Mouse (Mus musculus) hindbrain, embryonic 15.5 days (tissue): ENCODE data around the gene Trmu. TPM values are rescaled to one million over a fixed set of nuclear protein-coding genes. Genes with fewer than 3 reads are reported as not detected.
"Not testable (repeated sequence)": the region's sequence is repeated elsewhere in the genome, so short reads cannot be mapped to it uniquely, and the experiment has no call there.

ENCODE experiments used
- ATAC-seq: fragments of 200-750 bp; cut with Nextera tagmentation; 2 replicates; pipeline ENCODE4 v1.8.0; 2017; ENCODE audit warnings: low read depth, moderate number of reproducible peaks, moderate TSS enrichment; ENCODE audit not compliant: low FRiP score
- H3K27ac ChIP-seq: fragments of 300-500 bp; sonication (generic); replicated peaks from 2 replicates; pipeline ENCODE4 v1.5.1; 2015; ENCODE audit warnings: mild to moderate bottlenecking, inconsistent platforms
- H3K27me3 ChIP-seq: fragments of 300-500 bp; sonication (generic); 2 replicates; pipeline ENCODE4 v1.6.1; 2015; ENCODE audit warnings: control low read depth, inconsistent platforms
- H3K36me3 ChIP-seq: fragments of 300-500 bp; sonication (generic); 2 replicates; pipeline ENCODE4 v1.6.1; 2015; ENCODE audit warnings: control low read depth, inconsistent platforms
- H3K4me1 ChIP-seq: fragments of 300-500 bp; sonication (generic); replicated peaks from 2 replicates; pipeline ENCODE4 v1.6.1; 2015; ENCODE audit warnings: control low read depth, inconsistent platforms
- H3K4me2 ChIP-seq: fragments of 300-500 bp; sonication (generic); 2 replicates; pipeline ENCODE4 v1.6.1; 2015; ENCODE audit warnings: moderate library complexity, mild to moderate bottlenecking, inconsistent platforms
- H3K4me3 ChIP-seq: fragments of 300-500 bp; sonication (generic); 2 replicates; pipeline ENCODE4 v1.5.1; 2015; ENCODE audit warnings: mild to moderate bottlenecking, inconsistent platforms
- H3K9ac ChIP-seq: fragments of 300-500 bp; sonication (generic); 2 replicates; pipeline ENCODE4 v1.6.1; 2015; ENCODE audit warnings: inconsistent platforms
- H3K9me3 ChIP-seq: fragments of 300-500 bp; sonication (generic); 2 replicates; pipeline ENCODE4 v1.6.1; 2016; ENCODE audit warnings: control low read depth, inconsistent platforms
- WGBS: fragments of 180-500 bp; shearing (Covaris S2); methylation state at CpG from one replicate; pipeline ENCODE4 v1.1.7; 2015; 5-methylcytosine and 5-hydroxymethylcytosine counted together
- polyA plus RNA-seq: library from polyadenylated mRNA; unstranded; fragments of >200 nt; fragmentation: Nextera tagmentation; extraction: Ambion mirVana; gene quantifications from 2 replicates; pipeline ENCODE4 v1.2.1, GENCODE M21; 2015

Trmu gene
- polyA plus RNA-seq, 1 experiment from 2014 or later: 50.8 TPM

DNA sequence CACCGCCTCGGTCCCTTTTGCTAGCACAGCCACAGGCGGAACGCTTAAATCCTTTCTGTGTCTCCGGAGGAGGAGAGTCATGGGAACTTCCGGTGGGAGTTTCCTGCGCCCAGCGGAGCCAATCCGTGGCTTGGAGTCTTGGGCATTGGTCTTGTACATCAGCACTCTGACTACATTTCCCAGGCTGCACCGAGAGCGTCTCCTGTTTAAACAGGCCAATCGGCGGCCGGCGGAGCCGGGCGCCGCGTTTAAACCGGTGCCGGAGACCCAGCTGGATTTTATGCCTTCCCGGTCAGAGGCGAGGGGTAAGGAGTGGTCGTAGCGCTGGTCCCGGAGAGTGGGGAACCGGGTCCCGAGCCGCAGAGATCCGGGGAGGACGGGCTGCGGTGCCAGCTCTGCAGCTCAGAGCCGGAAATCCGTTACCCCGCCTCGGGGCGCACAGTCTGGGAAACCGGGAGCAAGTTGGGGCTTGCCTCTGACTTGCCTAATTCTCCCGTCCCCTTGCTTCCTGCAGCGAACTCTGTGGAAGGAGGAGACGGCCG lies 19.6 kb upstream of the Trmu start, which contains the start of gene Gtse1:
Gene Gtse1, plus strand, starts transcription at position 256 of the 542 bp plus-strand sequence.
- H3K4me2 ChIP-seq: peak within 1 kb of the TSS; percentile 85
- under 1% methylated on average over 42 of the region's 42 CpGs for WGBS
- ATAC-seq: peak; percentile 99
- H3K9me3 ChIP-seq: no peaks in the 10 kb centered on the region
- peak within 1 kb of the TSS; percentile 55 for H3K4me3 ChIP-seq
- H3K36me3 ChIP-seq: no peaks in the 10 kb centered on the region
- H3K27me3 ChIP-seq: no peaks in the 10 kb centered on the region
- H3K4me1 ChIP-seq: peaks cover 25% of the 10 kb centered on the region
- peak within 1 kb of the TSS; percentile 85 for H3K9ac ChIP-seq
- H3K27ac ChIP-seq: peak within 1 kb of the TSS; percentile 83

- H3K9me3 ChIP-seq, H3K4me1 ChIP-seq, H3K4me3 ChIP-seq, H3K36me3 ChIP-seq, ATAC-seq, H3K27me3 ChIP-seq, H3K27ac ChIP-seq, H3K4me2 ChIP-seq, H3K9ac ChIP-seq: not testable (repeated sequence)
- 91% methylated on average over 7 of the region's 7 CpGs for WGBS
Observed at GRCm38 (mm10) chr15:85865913-85866312, 13.2 kb upstream of the Trmu start.

- Histone ChIP-seq H3K4me2 (no peak overlapping the region), H3K27me3 (no peaks in the 10 kb centered on the region), H3K36me3 (no peaks in the 10 kb centered on the region), H3K4me3 (no peak overlapping the region), H3K9me3 (no peaks in the 10 kb centered on the region), H3K4me1 (no peaks in the 10 kb centered on the region), H3K27ac (no peak overlapping the region), H3K9ac (no peak overlapping the region)
- ATAC-seq: no peak
- WGBS: 49% methylated on average over 6 of the region's 6 CpGs
Observed at GRCm38 (mm10) chr15:85867696-85868095, 11.4 kb upstream of the Trmu start.

- no peaks in the 10 kb centered on the region for H3K36me3 ChIP-seq
- H3K9ac ChIP-seq: no peak overlapping the region
- no peaks in the 10 kb centered on the region for H3K27me3 ChIP-seq
- H3K4me3 ChIP-seq: no peak overlapping the region
- H3K27ac ChIP-seq: no peak overlapping the region
- no peak for ATAC-seq
- H3K4me1 ChIP-seq: peaks cover 23% of the 10 kb centered on the region
- 92% methylated on average over 7 of the region's 7 CpGs for WGBS
- no peaks in the 10 kb centered on the region for H3K9me3 ChIP-seq
- H3K4me2 ChIP-seq: no peak overlapping the region
Observed at GRCm38 (mm10) chr15:85877336-85877735, 1.8 kb upstream of the Trmu start.

GRCm38 (mm10) chr15:85879498-85879895 lies 385 bp downstream of the Trmu start:
- Histone ChIP-seq H3K36me3 (peaks cover 12% of the 10 kb centered on the region), H3K9ac (peak overlapping the region; percentile 67), H3K27ac (peak overlapping the region; percentile 82), H3K4me1 (peaks cover 23% of the 10 kb centered on the region), H3K27me3 (no peaks in the 10 kb centered on the region), H3K9me3 (no peaks in the 10 kb centered on the region), H3K4me3 (peak overlapping the region; percentile 57), H3K4me2 (peak overlapping the region; percentile 92)
- ATAC-seq: no peak
- 1% methylated on average over 18 of the region's 18 CpGs for WGBS

GRCm38 (mm10) chr15:85885606-85886005 lies 6.5 kb downstream of the Trmu start:
- Histone ChIP-seq H3K36me3 (peaks cover 39% of the 10 kb centered on the region), H3K9ac (no peak overlapping the region), H3K27ac (no peak overlapping the region), H3K4me3 (no peak overlapping the region), H3K4me1 (peaks cover 4% of the 10 kb centered on the region), H3K9me3 (no peaks in the 10 kb centered on the region), H3K4me2 (no peak overlapping the region), H3K27me3 (no peaks in the 10 kb centered on the region)
- 92% methylated on average over 5 of the region's 5 CpGs for WGBS
- no peak for ATAC-seq

DNA sequence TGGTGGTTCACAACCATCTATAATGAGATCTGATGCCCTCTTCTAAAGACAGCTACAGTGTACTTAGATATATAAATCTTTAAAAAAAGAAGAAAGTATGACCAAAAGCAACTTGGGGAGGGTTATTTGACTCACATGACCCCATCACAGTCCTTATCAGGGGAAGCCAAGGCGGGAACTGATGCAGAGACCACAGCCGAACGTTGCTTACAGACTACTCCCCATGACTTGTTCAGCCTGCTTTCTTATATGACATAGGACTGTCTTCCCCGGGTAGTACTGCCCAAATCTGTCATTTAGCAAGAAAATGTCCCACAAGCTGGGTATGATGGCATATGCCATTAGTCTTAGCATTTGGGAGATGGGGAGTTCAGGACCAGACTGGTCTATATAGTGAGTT lies 10.1 kb downstream of the Trmu start:
- H3K27me3 ChIP-seq: no peaks in the 10 kb centered on the region
- peaks cover 23% of the 10 kb centered on the region for H3K4me1 ChIP-seq
- peaks cover 45% of the 10 kb centered on the region for H3K36me3 ChIP-seq
- H3K27ac ChIP-seq: no peak overlapping the region
- no peak overlapping the region for H3K9ac ChIP-seq
- H3K4me2 ChIP-seq: no peak overlapping the region
- WGBS: 96% methylated on average over 4 of the region's 4 CpGs
- H3K4me3 ChIP-seq: no peak overlapping the region
- H3K9me3 ChIP-seq: no peaks in the 10 kb centered on the region
- ATAC-seq: no peak

- no peak overlapping the region for H3K9ac ChIP-seq
- H3K4me3 ChIP-seq: no peak overlapping the region
- no peaks in the 10 kb centered on the region for H3K9me3 ChIP-seq
- peaks cover 37% of the 10 kb centered on the region for H3K36me3 ChIP-seq
- peak overlapping the region; percentile 50 for H3K27ac ChIP-seq
- 44% methylated on average over 10 of the region's 10 CpGs for WGBS
- H3K4me1 ChIP-seq: peaks cover 23% of the 10 kb centered on the region
- no peaks in the 10 kb centered on the region for H3K27me3 ChIP-seq
- ATAC-seq: no peak
- H3K4me2 ChIP-seq: no peak overlapping the region
Observed at GRCm38 (mm10) chr15:85891971-85892370, 12.9 kb downstream of the Trmu start.

GRCm38 (mm10) chr15:85892498-85893118 lies 13.5 kb downstream of the Trmu start:
- Histone ChIP-seq H3K27me3 (no peaks in the 10 kb centered on the region), H3K4me1 (peaks cover 23% of the 10 kb centered on the region), H3K9me3 (no peaks in the 10 kb centered on the region), H3K36me3 (peaks cover 41% of the 10 kb centered on the region), H3K27ac (peak overlapping the region; percentile 74), H3K9ac (no peak overlapping the region), H3K4me2 (no peak overlapping the region), H3K4me3 (no peak overlapping the region)
- ATAC-seq: peak; percentile 89
- WGBS: 31% methylated on average over 13 of the region's 13 CpGs

DNA sequence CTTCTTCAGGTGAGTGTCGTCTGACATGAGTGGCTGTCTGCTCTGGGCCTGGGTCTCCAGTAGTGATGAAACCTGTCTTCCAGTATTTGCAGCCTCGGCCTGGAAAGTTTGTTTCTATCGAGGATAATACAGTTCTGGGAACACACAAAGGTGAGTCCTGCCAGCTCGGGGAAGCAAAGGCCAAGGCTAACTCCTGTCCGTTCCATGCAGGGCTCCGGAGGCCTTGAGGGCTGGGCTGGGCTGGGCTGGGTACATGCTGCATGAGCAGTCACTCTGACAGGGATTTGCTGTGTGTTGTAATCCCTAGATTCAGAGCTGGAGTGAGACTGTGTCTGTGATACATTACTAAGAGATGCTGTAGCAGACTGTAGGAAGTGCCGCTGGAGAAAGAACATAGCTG lies 14.8 kb downstream of the Trmu start:
- no peak overlapping the region for H3K9ac ChIP-seq
- no peak overlapping the region for H3K4me3 ChIP-seq
- peaks cover 23% of the 10 kb centered on the region for H3K4me1 ChIP-seq
- WGBS: 89% methylated on average over 7 of the region's 7 CpGs
- H3K4me2 ChIP-seq: no peak overlapping the region
- no peaks in the 10 kb centered on the region for H3K27me3 ChIP-seq
- ATAC-seq: no peak
- peaks cover 49% of the 10 kb centered on the region for H3K36me3 ChIP-seq
- H3K9me3 ChIP-seq: no peaks in the 10 kb centered on the region
- peak overlapping the region; percentile 74; the same call in 1 of the 2 replicates for H3K27ac ChIP-seq

GRCm38 (mm10) chr15:85896284-85896683 lies 17.2 kb downstream of the Trmu start:
- Histone ChIP-seq H3K4me3 (no peak overlapping the region), H3K27me3 (no peaks in the 10 kb centered on the region), H3K9ac (no peak overlapping the region), H3K4me1 (peaks cover 23% of the 10 kb centered on the region), H3K9me3 (no peaks in the 10 kb centered on the region), H3K4me2 (no peak overlapping the region), H3K36me3 (peaks cover 47% of the 10 kb centered on the region), H3K27ac (no peak overlapping the region)
- 16% methylated on average over 8 of the region's 8 CpGs for WGBS
- ATAC-seq: no peak

DNA sequence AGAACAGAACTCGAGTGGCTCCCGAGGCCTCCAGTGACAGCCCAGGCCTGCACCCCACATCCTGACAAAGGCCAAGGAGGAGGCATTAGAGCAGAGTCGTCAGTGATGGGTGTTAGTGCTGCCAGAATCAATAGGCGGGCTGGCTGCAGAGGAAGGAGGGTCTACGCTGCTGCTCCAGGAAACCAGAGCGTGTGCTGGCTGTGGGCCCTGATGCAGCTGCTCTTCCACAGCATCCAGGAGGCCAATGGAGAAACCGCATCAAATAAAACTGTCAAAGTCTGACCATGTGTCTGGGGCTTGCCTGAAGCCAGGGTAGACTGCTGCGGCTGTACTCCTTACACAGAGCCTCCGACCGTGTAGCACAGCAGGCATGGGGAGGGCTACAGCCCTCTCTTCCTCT lies 18.0 kb downstream of the Trmu start:
- H3K9me3 ChIP-seq: no peaks in the 10 kb centered on the region
- H3K27ac ChIP-seq: no peak overlapping the region; the same call in 1 of the 2 replicates
- no peak overlapping the region for H3K4me2 ChIP-seq
- H3K4me1 ChIP-seq: peaks cover 17% of the 10 kb centered on the region
- no peak for ATAC-seq
- WGBS: 80% methylated on average over 10 of the region's 10 CpGs
- no peak overlapping the region for H3K4me3 ChIP-seq
- H3K36me3 ChIP-seq: peaks cover 42% of the 10 kb centered on the region
- no peak overlapping the region for H3K9ac ChIP-seq
- H3K27me3 ChIP-seq: no peaks in the 10 kb centered on the region

DNA sequence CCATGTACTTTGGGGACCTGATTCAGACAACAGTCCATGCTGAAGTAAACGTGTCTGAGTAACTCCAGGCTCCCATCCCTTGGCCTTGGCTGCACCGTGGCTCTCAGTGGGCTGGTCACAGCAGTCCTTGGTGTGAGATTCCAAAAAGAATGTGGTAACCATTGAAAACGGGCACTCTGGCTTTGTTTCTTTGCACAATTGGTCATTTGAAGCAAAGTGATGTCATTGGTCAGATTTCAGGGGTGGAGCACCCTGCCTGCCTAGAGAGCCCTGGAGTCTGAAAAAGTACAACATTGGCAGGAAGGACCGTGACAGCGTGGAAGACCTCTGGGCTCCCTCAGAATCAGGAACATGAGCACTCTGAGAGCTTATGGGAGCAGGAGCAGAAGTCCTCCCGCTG lies 20.3 kb downstream of the Trmu start:
- Histone ChIP-seq H3K9me3 (no peaks in the 10 kb centered on the region), H3K4me3 (no peak overlapping the region), H3K4me1 (no peaks in the 10 kb centered on the region), H3K4me2 (no peak overlapping the region), H3K36me3 (peaks cover 31% of the 10 kb centered on the region), H3K27me3 (no peaks in the 10 kb centered on the region), H3K9ac (no peak overlapping the region), H3K27ac (no peak overlapping the region)
- WGBS: 50% methylated on average over 6 of the region's 6 CpGs
- no peak for ATAC-seq
